Mouse (Mus musculus) liver, adult 2 months (tissue): ENCODE data around the gene Zdhhc18.

Experiments
- CTCF ChIP-seq: fragments of 200-500 bp; IDR thresholded peaks from 2 replicates; pipeline ENCODE4 v1.5.1; 2011; ENCODE audit warnings: low read depth, low read length, control low read depth
- POLR2A ChIP-seq: fragments of 200-500 bp; IDR thresholded peaks from 2 replicates; pipeline ENCODE4 v1.6.1; 2011; ENCODE audit warnings: low read length, control low read depth; ENCODE audit not compliant: insufficient read depth; ENCODE audit errors: extremely low read depth

DNA sequence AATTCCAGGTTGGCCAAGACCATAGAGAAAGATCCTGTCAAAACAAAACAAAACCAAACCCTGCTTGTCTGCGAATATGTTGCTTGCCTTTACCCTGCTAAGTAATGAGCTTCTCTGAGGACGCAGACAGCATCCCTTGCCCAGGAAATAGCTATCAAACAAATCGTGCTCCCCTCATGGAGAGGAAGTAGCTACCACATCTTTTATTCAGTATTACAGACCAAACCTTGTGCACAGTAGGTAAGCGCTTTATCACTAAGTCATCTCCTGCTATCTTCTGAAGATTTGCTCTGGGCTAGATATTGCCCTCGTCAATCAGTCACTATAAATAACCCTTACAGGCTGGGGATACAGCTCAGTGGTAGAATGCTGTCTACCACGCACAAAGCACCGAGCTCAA lies 20.8 kb downstream of the Zdhhc18 start:
- TF ChIP-seq CTCF (no peak), POLR2A (no peak)
